Mouse (Mus musculus) adrenal gland, postnatal 36 days (tissue): ENCODE results near the gene Gm17535. TPM values are rescaled to one million over a fixed set of nuclear protein-coding genes. Genes with fewer than 3 reads are reported as not detected.
"Not testable (repeated sequence)": the region's sequence is repeated elsewhere in the genome, so short reads cannot be mapped to it uniquely, and the experiment has no call there.

ENCODE experiments used
- DNase-seq, 2 experiments: peaks; one replicate each; pipeline ENCODE4 v3.0.0; 2021; ENCODE audit warnings: mixed read lengths in 1 of 2
- microRNA-seq: library from miRNA; unstranded; fragments of <30 nt; microRNA quantifications from one replicate; pipeline ENCODE4 v1.2.0, GENCODE M21; 2021
- total RNA-seq, 2 experiments: library from RNA; stranded (reverse); gene quantifications; 2 replicates each; pipeline ENCODE4 v1.2.3; 2021

Gm17535 gene
- total RNA-seq, 2 experiments from 2014 or later, result not detected

DNA sequence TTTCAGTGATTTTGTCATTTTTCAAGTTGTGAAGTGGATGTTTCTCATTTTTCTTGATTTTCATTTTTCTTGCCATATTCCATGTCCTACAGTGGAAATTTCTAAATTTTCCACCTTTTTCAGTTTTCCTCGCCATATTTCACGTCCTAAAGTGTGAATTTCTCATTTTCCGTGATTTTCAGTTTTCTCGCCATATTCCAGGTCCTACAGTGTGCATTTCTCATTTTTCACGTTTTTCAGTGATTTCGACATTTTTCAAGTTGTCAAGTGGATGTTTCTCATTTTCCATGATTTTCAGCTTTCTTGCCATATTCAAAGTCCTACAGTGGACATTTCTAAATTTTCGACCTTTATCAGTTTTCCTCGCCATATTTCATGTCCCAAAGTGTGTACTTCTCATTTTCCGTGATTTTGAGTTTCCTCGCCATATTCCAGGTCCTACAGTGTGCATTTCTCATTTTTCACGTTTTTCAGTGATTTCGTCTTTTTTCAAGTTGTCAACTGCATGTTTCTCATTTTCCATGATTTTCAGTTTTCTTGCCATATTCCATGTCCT lies 9.4 kb upstream of the Gm17535 start, which contains the start of gene Gm10717:
Gene Gm10717, plus strand, starts transcription at position 506 of the 556 bp plus-strand sequence.
- not testable (repeated sequence) for DNase-seq

DNA sequence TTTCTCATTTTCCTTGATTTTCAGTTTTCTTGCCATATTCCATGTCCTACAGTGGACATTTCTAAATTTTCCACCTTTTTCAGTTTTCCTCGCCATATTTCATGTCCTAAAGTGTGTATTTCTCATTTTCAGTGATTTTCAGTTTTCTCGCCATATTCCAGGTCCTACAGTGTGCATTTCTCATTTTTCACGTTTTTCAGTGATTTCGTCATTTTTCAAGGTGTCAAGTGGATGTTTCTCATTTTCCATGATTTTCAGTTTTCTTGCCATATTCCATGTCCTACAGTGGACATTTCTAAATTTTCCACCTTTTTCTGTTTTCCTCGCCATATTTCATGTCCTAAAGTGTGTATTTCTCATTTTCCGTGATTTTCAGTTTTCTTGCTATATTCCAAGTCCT lies 8.7 kb upstream of the Gm17535 start:
- DNase-seq, result peak in 1 of 2 experiments; percentile 36

DNA sequence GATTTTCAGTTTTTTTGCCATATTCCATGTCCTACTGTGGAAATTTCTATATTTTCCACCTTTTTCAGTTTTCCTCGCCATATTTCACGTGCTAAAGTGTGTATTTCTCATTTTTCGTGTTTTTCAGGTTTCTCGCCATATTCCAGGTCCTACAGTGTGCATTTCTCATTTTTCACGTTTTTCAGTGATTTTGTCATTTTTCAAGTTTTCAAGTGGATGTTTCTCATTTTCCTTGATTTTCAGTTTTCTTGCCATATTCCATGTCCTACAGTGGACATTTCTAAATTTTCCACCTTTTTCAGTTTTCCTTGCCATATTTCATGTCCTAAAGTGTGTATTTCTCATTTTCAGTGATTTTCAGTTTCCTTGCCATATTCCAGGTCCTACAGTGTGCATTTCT lies 8.3 kb upstream of the Gm17535 start:
- DNase-seq, result not testable (repeated sequence)

DNA sequence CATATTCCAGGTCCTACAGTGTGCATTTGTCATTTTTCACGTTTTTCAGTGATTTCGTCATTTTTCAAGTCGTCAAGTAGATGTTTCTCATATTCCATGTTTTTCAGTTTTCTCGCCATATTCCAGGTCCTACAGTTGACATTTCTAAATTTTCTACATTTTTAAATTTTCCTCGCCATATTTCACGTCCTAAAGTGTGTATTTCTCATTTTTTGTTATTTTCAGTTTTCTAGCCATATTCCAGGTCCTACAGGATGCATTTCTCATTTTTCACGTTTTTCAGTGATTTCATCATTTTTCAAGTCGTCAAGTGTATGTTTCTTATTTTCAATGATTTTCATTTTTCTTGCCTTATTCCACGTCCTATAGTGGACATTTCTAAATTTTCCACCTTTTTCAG lies 7.7 kb upstream of the Gm17535 start:
- not testable (repeated sequence) for DNase-seq

DNA sequence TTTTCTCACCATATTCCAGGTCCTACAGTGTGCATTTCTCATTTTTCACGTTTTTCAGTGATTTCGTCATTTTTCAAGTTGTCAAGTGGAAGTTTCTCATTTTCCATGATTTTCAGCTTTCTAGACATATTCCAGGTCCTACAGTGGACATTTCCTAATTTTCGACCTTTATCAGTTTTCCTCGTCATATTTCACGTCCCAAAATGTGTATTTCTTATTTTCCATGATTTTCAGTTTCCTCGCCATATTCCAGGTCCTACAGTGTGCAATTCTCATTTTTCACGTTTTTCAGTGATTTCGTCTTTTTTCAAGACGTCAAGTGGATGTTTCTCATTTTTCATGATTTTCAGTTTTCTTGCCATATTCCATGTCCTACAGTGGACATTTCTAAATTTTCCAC lies 7.2 kb upstream of the Gm17535 start:
- not testable (repeated sequence) for DNase-seq

DNA sequence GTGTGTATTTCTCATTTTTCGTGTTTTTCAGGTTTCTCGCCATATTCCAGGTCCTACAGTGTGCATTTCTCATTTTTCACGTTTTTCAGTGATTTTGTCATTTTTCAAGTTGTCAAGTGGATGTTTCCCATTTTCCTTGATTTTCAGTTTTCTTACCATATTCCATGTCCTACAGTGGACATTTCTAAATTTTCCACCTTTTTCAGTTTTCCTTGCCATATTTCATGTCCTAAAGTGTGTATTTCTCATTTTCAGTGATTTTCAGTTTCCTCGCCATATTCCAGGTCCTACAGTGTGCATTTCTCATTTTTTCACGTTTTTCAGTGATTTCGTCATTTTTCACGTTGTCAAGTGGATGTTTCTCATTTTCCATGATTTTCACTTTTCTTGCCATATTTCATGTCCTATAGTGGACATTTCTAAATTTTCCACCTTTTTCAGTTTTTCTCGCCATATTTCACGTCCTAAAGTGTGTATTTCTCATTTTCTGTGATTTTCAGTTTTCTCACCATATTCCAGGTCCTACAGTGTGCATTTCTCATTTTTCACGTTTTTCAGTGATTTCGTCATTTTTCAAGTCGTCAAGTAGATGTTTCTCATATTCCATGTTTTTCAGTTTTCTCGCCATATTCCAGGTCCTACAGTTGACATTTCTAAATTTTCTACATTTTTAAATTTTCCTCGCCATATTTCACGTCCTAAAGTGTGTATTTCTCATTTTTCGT lies 5.0 kb upstream of the Gm17535 start:
- not testable (repeated sequence) for DNase-seq

DNA sequence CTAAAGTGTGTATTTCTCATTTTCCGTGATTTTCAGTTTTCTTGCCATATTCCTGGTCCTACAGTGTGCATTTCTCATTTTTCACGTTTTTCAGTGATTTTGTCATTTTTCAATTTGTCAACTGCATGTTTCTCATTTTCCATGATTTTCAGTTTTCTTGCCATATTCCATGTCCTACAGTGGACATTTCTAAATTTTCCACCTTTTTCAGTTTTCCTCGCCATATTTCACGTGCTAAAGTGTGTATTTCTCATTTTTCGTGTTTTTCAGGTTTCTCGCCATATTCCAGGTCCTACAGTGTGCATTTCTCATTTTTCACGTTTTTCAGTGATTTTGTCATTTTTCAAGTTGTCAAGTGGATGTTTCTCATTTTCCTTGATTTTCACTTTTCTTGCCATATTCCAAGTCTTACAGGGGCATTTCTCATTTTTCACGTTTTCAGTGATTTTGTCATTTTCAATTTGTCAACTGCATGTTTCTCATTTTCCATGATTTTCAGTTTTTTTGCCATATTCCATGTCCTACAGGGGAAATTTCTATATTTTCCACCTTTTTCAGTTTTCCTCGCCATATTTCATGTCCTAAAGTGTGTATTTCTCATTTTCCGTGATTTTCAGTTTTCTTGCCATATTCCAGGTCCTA lies 3.6 kb upstream of the Gm17535 start:
- peak in 1 of 2 experiments; percentile 10 for DNase-seq

DNA sequence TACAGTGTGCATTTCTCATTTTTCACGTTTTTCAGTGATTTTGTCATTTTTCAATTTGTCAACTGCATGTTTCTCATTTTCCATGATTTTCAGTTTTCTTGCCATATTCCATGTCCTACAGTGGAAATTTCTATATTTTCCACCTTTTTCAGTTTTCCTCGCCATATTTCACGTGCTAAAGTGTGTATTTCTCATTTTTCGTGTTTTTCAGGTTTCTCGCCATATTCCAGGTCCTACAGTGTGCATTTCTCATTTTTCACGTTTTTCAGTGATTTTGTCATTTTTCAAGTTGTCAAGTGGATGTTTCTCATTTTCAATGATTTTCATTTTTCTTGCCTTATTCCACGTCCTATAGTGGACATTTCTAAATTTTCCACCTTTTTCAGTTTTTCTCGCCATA lies 2.2 kb downstream of the Gm17535 start, which contains the start of gene Gm10715:
Gene Gm10715, plus strand, starts transcription at position 301 of the 400 bp plus-strand sequence.
- not testable (repeated sequence) for DNase-seq

DNA sequence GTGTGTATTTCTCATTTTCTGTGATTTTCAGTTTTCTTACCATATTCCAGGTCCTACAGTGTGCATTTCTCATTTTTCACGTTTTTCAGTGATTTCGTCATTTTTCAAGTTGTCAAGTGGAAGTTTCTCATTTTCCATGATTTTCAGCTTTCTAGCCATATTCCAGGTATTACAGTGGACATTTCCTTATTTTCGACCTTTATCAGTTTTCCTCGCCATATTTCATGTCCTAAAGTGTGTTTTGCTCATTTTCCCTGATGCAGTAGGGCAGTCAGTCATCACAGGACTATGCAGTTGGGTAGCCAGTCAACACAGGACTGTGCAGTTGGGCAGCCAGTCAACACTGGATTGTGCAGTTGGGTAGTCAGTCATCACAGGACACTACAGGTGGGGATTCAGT lies 3.8 kb downstream of the Gm17535 start:
- not testable (repeated sequence) for DNase-seq

Small RNA genes lying within 50 kb of the gene (microRNA-seq; reads per million reads assigned to microRNA genes)
- not detected for gene Mir101c

Other genes with a start within 250 kb of the Gm17535 start
- gene Gm10722, start 33.7 kb upstream of the Gm17535 start, total RNA-seq, result not detected
- gene Gm11168, start 31.3 kb upstream of the Gm17535 start, total RNA-seq, result not detected
- 1 to 10 TPM in 1 of 2 experiments, under 1 TPM in 1; 0.49 to 1.6 TPM for gene Gm10721, start 21.5 kb upstream of the Gm17535 start, total RNA-seq
- gene Gm10720, start 18.9 kb upstream of the Gm17535 start, total RNA-seq, result not detected
- 1 to 10 TPM; 3.0 to 4.3 TPM for gene Gm10719, start 17.2 kb upstream of the Gm17535 start, total RNA-seq
- 1 to 10 TPM; 3.0 to 4.0 TPM for gene Gm10718, start 11.1 kb upstream of the Gm17535 start, total RNA-seq
- gene Gm10717, start 9.2 kb upstream of the Gm17535 start, total RNA-seq, result 1 to 10 TPM in 1 of 2 experiments, under 1 TPM in 1; 0.59 to 1.7 TPM
- gene Gm10715, start 2.3 kb downstream of the Gm17535 start, total RNA-seq, result not detected